Mouse (Mus musculus): ENCODE measurements around the gene Kcnip3.

The Kcnip3 gene

GRCm38 (mm10) chr2:127517081-127517480, 4.8 kb downstream of the Kcnip3 start:
- DNase-seq: no peak

DNA sequence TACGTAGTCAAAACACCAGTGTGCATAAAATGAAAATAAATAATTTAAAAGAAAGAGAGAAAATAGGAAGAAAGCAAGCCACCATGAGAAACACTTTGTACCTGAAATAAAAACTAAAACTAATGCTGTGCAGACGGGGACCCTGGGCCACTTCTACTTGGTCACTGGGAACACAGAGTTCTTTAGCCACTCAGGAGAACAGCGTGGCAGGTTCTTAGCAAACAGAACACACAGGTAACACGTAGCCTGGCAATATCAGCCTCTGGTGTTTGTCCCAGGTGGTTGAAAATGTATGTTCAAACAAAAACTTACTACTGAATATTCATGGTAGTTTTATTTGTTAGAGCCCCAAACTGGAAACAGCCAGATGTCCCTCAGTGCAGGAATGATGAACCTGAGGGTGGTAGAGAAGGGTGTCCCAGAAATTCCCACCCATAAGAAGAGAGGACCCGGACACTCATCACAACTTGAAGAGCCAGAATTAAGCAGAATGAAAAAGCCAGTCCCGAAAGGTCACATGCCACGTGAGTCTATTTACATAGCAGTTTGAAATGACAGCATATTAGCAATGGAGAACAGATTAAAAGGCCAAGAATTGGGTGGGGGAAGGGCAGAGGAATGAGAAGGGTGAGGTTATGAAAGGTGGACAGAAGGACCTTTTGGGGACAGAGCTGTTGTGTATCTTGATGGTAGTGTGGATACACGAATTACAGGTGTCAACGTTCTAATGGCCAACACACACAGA, 7.3 kb downstream of the Kcnip3 start:
- no peak for DNase-seq

- DNase-seq: peak; percentile 75
Measured at GRCm38 (mm10) chr2:127513244-127513643, 8.7 kb downstream of the Kcnip3 start.

DNA sequence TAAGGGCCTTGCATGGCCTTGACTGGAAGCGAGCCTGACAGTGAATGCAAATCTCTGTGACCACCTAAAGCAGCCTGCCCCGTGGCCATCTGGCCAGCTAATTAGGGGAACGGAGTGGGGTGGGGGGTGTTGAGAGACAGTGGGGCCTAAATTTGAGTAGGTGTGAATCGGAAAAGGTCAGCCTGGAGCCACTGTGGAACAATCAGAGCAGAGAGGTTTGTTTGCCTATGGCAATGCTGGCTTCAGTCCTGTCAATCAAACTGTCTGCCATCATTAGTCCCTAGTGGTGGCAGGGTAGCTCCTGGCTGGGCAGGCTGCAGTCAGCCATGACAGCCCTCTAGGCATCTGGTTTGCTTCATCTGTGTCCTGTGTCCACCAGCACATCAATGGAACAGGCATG, 10.5 kb downstream of the Kcnip3 start:
- DNase-seq: peak; percentile 74

DNA sequence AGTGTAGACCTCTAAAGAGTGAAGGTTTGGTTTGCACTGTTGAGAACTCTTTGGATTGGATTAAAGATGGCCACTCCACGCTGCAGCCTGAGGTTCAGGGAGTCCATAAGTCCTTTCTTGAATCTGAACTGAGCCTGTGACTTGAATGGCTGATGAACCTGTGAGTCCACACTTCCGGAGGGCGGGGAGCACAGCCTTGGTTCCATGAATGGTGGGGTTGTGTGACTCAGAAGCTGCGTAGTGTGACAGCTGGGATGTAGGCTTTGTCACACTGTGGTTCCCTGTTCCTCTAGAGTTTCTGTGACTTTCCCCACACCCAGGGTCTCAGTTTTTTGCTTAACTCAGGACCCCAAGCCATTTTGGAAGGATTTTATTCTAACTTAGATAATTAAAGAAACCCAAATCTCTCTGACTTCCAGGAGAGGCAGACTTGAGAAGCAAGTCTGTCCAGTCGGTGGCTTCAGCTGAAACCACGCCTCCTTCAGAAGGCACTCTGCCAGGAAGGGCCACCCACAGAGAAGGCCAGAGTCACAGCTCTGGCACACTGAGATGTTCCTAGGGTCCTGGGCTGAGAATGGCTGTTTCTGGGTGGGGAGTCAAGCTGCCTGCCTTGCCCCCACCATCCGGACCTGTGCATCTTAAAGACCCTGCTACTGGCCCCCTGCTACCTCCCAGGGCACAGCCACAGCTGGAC, 13.8 kb downstream of the Kcnip3 start:
- DNase-seq: no peak

- peak; percentile 88 for DNase-seq
Measured at GRCm38 (mm10) chr2:127507077-127507774, 14.7 kb downstream of the Kcnip3 start.

GRCm38 (mm10) chr2:127506131-127506632, 15.7 kb downstream of the Kcnip3 start:
- DNase-seq: no peak

DNA sequence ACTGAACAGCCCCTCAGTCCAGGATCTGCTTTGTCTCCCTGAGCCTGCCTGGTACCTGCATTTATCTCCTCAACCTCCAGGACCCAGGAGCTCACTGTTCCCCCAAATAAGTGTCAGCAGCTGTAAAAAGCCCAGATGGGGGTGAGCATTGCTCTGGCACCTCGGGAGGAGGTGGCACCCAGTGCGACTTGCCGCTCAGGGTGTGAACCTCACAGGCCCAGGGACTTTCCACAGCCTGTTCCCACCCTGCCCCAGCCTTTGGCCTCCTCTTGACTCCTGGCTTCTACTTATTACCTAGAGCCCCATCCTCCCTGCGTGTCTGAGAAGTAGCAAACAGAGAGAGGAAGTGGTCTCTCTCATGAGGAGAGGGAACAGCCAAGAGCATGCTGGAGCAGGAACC, 16.7 kb downstream of the Kcnip3 start:
- no peak for DNase-seq

GRCm38 (mm10) chr2:127503751-127504549, 17.9 kb downstream of the Kcnip3 start:
- peak; percentile 44 for DNase-seq

GRCm38 (mm10) chr2:127501061-127501460, 20.8 kb downstream of the Kcnip3 start:
- DNase-seq: peak; percentile 71

DNA sequence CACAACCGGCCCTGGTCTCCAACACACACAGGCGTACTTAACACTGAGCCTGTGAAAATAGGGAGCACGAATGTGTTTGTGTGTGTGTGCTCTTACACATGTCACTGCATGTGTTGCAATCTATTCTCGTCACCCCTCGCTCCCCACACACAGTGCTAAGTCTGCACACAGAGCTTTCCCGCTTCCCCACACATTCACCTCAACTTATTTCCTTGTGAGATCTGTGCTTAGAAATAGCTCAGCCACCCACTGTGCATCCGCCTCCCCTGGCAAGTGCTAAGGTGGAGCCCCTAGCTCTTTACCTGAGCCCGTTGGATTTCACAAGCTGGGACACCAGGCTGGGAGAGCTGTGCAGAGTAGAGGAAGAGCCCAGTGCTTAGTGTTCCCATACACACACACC, 23.1 kb downstream of the Kcnip3 start:
- no peak for DNase-seq

- DNase-seq: no peak
Measured at GRCm38 (mm10) chr2:127496321-127496720, 25.6 kb downstream of the Kcnip3 start.

GRCm38 (mm10) chr2:127484476-127485170, 37.3 kb downstream of the Kcnip3 start:
- DNase-seq: peak; percentile 81

- DNase-seq: peak; percentile 20
Measured at GRCm38 (mm10) chr2:127483001-127483400, 38.9 kb downstream of the Kcnip3 start.

- DNase-seq: peak; percentile 53
Measured at GRCm38 (mm10) chr2:127482533-127482911, 39.4 kb downstream of the Kcnip3 start.

- DNase-seq: no peak
Measured at GRCm38 (mm10) chr2:127481841-127482532, 39.9 kb downstream of the Kcnip3 start.

DNA sequence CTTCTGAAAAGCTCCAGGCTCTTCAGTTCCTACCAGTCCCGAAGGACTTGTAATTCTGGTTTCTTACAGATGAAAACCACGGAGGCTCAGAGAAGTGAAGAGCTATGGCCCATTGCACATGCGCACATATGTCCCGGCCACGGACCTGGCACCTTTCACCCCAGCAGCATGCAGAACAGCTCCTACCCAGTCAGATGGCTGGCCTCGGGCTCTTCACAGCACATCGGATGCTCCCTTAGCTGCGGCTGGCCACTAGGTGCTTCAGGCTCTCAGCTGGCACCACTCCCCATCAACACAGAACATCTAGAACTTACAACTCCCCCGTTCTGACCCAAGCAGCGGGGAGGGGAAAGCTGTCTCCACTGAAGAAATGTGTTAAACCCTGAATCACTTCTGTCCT, 42.1 kb downstream of the Kcnip3 start:
- no peak for DNase-seq

DNA sequence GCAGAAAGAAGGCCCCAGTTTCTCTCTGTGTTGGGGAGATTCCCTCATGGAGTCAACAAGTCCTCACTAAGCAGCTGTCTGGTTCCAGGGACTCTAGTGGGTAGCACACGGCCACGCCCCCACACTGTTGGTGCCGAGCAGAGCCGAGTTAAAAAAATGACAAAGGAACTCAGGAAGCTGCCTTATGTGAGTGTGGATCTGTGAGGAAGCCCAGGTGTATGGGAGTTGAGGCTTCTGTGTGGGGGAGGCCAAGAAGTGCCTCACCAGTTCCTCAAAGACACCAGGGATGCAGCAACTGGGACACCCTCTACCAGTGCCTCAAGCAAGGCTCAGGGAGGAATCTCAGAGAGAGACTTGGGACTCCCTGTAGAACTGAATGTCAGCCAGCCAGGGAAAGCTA, 42.7 kb downstream of the Kcnip3 start:
- DNase-seq: no peak

GRCm38 (mm10) chr2:127472279-127472678, 49.6 kb downstream of the Kcnip3 start:
- no peak for DNase-seq

DNA sequence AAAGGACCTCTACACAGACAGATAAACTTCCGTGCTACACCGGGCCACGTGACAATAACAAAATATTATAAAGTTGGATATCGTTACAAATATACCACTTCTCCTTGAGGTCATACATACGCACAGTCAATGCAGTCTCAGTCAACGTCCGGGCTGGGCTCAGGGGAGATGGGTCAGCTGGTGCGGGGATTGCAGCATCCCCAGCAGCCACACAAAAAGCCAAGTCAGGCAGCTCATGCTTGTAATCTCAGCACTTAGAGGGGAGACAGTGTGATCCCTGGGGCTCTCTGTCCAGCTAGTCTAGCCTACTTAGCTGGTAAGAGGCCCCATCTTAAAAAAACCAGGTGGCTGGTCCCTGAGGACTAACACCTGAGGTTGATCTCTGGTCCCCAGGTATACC, 50.6 kb downstream of the Kcnip3 start:
- DNase-seq: no peak

GRCm38 (mm10) chr2:127470661-127471060, 51.2 kb downstream of the Kcnip3 start:
- DNase-seq: no peak

DNA sequence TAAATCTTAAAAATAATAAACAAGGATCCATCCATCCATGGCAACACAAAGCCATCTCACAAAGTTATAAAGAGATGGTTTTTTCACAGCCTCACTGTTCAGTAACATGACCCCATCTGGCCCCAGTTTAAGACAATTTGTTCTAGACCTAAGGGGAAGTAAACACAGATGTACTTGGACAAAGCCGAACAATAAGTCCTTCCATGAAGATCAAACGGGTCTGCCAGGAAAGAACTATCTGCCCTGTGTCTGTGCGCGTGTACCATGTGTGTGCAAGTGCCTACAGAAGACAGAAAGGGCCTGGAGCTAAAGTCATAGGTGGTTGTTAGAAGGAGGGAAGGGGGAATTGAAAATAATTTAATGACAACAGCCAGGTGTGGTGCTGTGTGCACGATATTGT, 51.7 kb downstream of the Kcnip3 start:
- no peak for DNase-seq

Measured in retina, postnatal 1 day (tissue).